Mouse (Mus musculus) CH12.LX (cell line): ENCODE measurements around the gene Entpd1.

Experiments used
- CTCF ChIP-seq, 2 experiments: IDR thresholded peaks in 1 of 2; conservative IDR thresholded peaks in 1 of 2; 2 replicates each; pipeline ENCODE4 v1.5.1; 2011 to 2012; ENCODE audit warnings: low read depth in 2 of 2, low read length in 2 of 2, improper control_type of control experiment in 1 of 2, inconsistent platforms in 1 of 2, mild to moderate bottlenecking in 1 of 2, moderate library complexity in 1 of 2
- EP300 ChIP-seq: IDR thresholded peaks from 2 replicates; pipeline ENCODE4 v1.6.1; 2011; ENCODE audit warnings: low read length, improper control_type of control experiment
- JUND ChIP-seq: conservative IDR thresholded peaks from 2 replicates; pipeline ENCODE4 v1.6.1; 2011; ENCODE audit warnings: low read depth, low read length, improper control_type of control experiment
- KAT2A ChIP-seq: IDR thresholded peaks from 2 replicates; pipeline ENCODE4 v1.6.1; 2012; ENCODE audit warnings: low read length, improper control_type of control experiment, inconsistent platforms; ENCODE audit not compliant: insufficient replicate concordance
- MYC ChIP-seq: IDR thresholded peaks from 2 replicates; pipeline ENCODE4 v1.6.1; 2011; ENCODE audit warnings: low read depth, mild to moderate bottlenecking, improper control_type of control experiment, low read length
- NELFE ChIP-seq: IDR thresholded peaks from 2 replicates; pipeline ENCODE4 v1.6.1; 2011; ENCODE audit warnings: low read depth, low read length, improper control_type of control experiment
- NRF1 ChIP-seq: IDR thresholded peaks from 2 replicates; pipeline ENCODE4 v1.6.1; 2014; ENCODE audit warnings: low read depth, mild to moderate bottlenecking, inconsistent platforms, low read length, improper control_type of control experiment, moderate library complexity
- POLR2A ChIP-seq: IDR thresholded peaks from 2 replicates; pipeline ENCODE4 v1.6.1; 2011; ENCODE audit warnings: low read depth, mild to moderate bottlenecking, improper control_type of control experiment, low read length
- RCOR1 ChIP-seq: conservative IDR thresholded peaks from 2 replicates; pipeline ENCODE4 v1.6.1; 2012; ENCODE audit warnings: low read depth, mild to moderate bottlenecking, inconsistent platforms, low read length, improper control_type of control experiment
- TBP ChIP-seq: conservative IDR thresholded peaks from 2 replicates; pipeline ENCODE4 v1.6.1; 2011; ENCODE audit warnings: low read depth, low read length, improper control_type of control experiment
- USF1 ChIP-seq: IDR thresholded peaks from 2 replicates; pipeline ENCODE4 v1.6.1; 2014; ENCODE audit warnings: low read depth, mild to moderate bottlenecking, inconsistent platforms, low read length, improper control_type of control experiment
- USF2 ChIP-seq: conservative IDR thresholded peaks from 2 replicates; pipeline ENCODE4 v1.6.1; 2011; ENCODE audit warnings: low read depth, low read length, improper control_type of control experiment
- ZC3H11A ChIP-seq: IDR thresholded peaks from 2 replicates; pipeline ENCODE4 v1.6.1; 2012; ENCODE audit warnings: low read depth, mild to moderate bottlenecking, inconsistent platforms, low read length, improper control_type of control experiment

DNA sequence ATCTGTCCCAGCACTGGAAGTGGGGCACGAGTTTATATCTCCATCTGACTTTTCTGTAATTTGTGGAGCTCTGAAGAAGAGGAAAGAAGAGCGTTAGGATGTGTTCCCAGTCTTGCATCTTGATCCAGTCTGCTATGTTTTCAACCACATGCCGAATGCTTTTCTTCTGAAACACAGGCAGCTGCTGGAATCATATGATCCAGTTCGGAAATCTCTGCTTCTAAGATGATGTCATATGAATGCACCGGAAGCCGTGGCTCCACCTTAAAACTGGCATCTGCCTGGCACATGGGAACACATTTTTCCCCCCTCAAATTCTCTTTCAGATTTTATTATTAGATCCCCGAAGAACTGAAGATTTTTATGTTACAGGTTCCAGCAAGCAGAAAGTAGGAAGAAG lies 2.6 kb downstream of the Entpd1 start:
- TF ChIP-seq CTCF (conservative IDR thresholded peaks at IDR 0.05 in 1 of 2, IDR thresholded peaks at IDR 0.05 in 1 of 2; ENCODE audit: low read depth in 2 of 2, low read length in 2 of 2) (no peak), NELFE (no peak), USF2 (no peak), ZC3H11A (no peak), RCOR1 (no peak), JUND (no peak), POLR2A (no peak), KAT2A (no peak), TBP (no peak), MYC (no peak), EP300 (no peak), NRF1 (no peak), USF1 (no peak)
